Mouse (Mus musculus) naive thymus-derived CD4-positive, alpha-beta T cell, adult 2 months (primary cell): ENCODE measurements around the gene Alyref.

Source experiments
- DNase-seq: peaks from one replicate; pipeline ENCODE4 v3.0.0-alpha.2; 2011; ENCODE audit warnings: low read depth

The Alyref gene

GRCm38 (mm10) chr11:120542376-120542775 is 55.8 kb downstream of the Alyref start:
- no peak for DNase-seq
